ENCODE assay signal across 8 mouse cellular contexts in the genomic region with DNA sequence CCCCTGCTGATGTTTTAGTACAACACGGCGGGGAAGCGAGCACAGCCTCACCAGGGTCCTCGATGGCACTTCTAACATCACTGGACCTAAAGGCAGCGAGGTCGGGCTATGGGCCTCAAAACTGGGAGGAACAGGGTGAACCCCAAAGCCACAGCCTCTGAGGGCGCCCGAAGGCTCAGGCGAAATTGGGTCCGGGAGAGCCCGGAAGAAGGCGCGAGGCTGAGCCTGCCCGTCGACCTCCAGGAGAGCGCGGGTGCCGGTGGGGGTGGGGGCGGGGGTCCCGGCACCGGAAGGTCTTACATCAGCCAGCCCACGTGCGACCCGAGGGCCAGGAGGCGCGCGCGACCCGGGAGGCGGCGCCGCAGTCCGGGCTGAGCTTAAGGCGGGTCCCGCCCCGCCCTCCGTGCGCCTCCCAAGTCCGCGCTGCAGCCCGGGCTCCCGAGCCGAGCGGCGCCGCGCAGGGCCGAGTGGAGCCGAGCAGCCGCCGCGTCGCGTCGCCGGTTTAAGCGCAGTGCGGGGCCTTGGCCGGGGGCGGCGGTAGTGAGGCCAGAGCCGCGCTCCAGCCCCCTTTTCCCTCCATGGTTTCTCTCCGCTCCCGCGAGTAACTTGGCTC. TPM values are rescaled to one million over a fixed set of nuclear protein-coding genes. Genes with fewer than 3 reads are reported as not detected.
DNase-seq lines count a peak whose midpoint lies in the region; ATAC-seq lines count a peak whose summit lies in the region.

Gene Anp32b (plus strand): TSS at position 384 of the 613 bp plus-strand sequence.

- peak within 1 kb of the TSS; percentile 99 for H3K27ac ChIP-seq in embryonic facial prominence, embryonic 14.5 days (replicated peaks; ENCODE audit: low read depth, low read length)
- peak within 1 kb of the TSS; percentile 99 for H3K27ac ChIP-seq in kidney, embryonic 14.5 days (ENCODE audit: low read depth, low read length)
- peak within 1 kb of the TSS; percentile 99 for H3K27ac ChIP-seq in limb, embryonic 15.5 days

- H3K4me1 ChIP-seq in embryonic facial prominence, embryonic 14.5 days (ENCODE audit: control insufficient read depth, insufficient read depth, low read length) = peaks cover 21% of the 10 kb centered on the region
- peaks cover 16% of the 10 kb centered on the region for H3K4me1 ChIP-seq in kidney, embryonic 14.5 days (ENCODE audit: control insufficient read depth, insufficient read depth, low read length)
- H3K4me1 ChIP-seq in limb, embryonic 15.5 days = peaks cover 25% of the 10 kb centered on the region

- peak within 1 kb of the TSS; percentile 80 for H3K4me2 ChIP-seq in embryonic facial prominence, embryonic 14.5 days (ENCODE audit: low read depth, low read length)
- H3K4me2 ChIP-seq in kidney, embryonic 14.5 days (replicated peaks; ENCODE audit: low read depth, low read length) = peak within 1 kb of the TSS; percentile 82
- peak within 1 kb of the TSS; percentile 81 for H3K4me2 ChIP-seq in limb, embryonic 15.5 days

- H3K36me3 ChIP-seq in embryonic facial prominence, embryonic 14.5 days (ENCODE audit: control insufficient read depth, insufficient read depth, low read length) = no peaks in the 10 kb centered on the region
- no peaks in the 10 kb centered on the region for H3K36me3 ChIP-seq in kidney, embryonic 14.5 days (ENCODE audit: control insufficient read depth, insufficient read depth, low read length)
- no peaks in the 10 kb centered on the region for H3K36me3 ChIP-seq in limb, embryonic 15.5 days

- 3% methylated on average over 9 of the region's 66 CpGs for WGBS in embryonic facial prominence, embryonic 14.5 days
- WGBS in kidney, embryonic 14.5 days = under 1% methylated on average over 49 of the region's 66 CpGs
- WGBS in limb, embryonic 15.5 days = under 1% methylated on average over 59 of the region's 66 CpGs

- DNase-seq in 3T3-L1 (ENCODE audit: low read depth, low spot score) = peak; percentile 78
- peak; percentile 84 to 91 for DNase-seq in adrenal gland, postnatal 4 days (ENCODE audit: low spot score in 2 of 2)
- peak; percentile 97 for DNase-seq in embryonic facial prominence, embryonic 14.5 days (ENCODE audit: low spot score)
- DNase-seq in heart, adult 9 months (ENCODE audit: low spot score in 2 of 2) = peak; percentile 91 to 92
- peak; percentile 71 to 85 for DNase-seq in monocyte, adult 2 months (ENCODE audit: low read depth in 1 of 2, low spot score in 2 of 2)
- DNase-seq in spleen, postnatal 36 days (ENCODE audit: low spot score in 2 of 2) = peak; percentile 92

- peak within 1 kb of the TSS; percentile 92 for H3K4me3 ChIP-seq in embryonic facial prominence, embryonic 14.5 days (ENCODE audit: low read depth, low read length)
- H3K4me3 ChIP-seq in kidney, embryonic 14.5 days (ENCODE audit: low read length) = peak within 1 kb of the TSS; percentile 96
- peak within 1 kb of the TSS; percentile 86 for H3K4me3 ChIP-seq in limb, embryonic 15.5 days

- no peaks in the 10 kb centered on the region for H3K9me3 ChIP-seq in embryonic facial prominence, embryonic 14.5 days (ENCODE audit: control insufficient read depth, low read length)
- no peaks in the 10 kb centered on the region for H3K9me3 ChIP-seq in kidney, embryonic 14.5 days (ENCODE audit: control insufficient read depth, low read length)
- H3K9me3 ChIP-seq in limb, embryonic 15.5 days = no peaks in the 10 kb centered on the region

- peak within 1 kb of the TSS; percentile 95 for H3K9ac ChIP-seq in embryonic facial prominence, embryonic 14.5 days (ENCODE audit: low read depth, low read length)
- peak within 1 kb of the TSS; percentile 100 for H3K9ac ChIP-seq in kidney, embryonic 14.5 days (ENCODE audit: low read depth, low read length)
- H3K9ac ChIP-seq in limb, embryonic 15.5 days = peak within 1 kb of the TSS; percentile 95

- no peaks in the 10 kb centered on the region for H3K27me3 ChIP-seq in embryonic facial prominence, embryonic 14.5 days (replicated peaks; ENCODE audit: control insufficient read depth, insufficient read depth, low read length)
- no peaks in the 10 kb centered on the region for H3K27me3 ChIP-seq in kidney, embryonic 14.5 days (ENCODE audit: control insufficient read depth, insufficient read depth, low read length)
- H3K27me3 ChIP-seq in limb, embryonic 15.5 days = no peaks in the 10 kb centered on the region

- ATAC-seq in embryonic facial prominence, embryonic 14.5 days (ENCODE audit: low read depth) = peak; percentile 97
- ATAC-seq in kidney, embryonic 14.5 days (ENCODE audit: low FRiP score, low TSS enrichment) = peak; percentile 97
- ATAC-seq in limb, embryonic 15.5 days (ENCODE audit: insufficient number of reproducible peaks, low FRiP score, low TSS enrichment, low read depth) = peak; percentile 94

RNA-seq across cellular contexts. Expression of gene Anp32b, which starts in this region (rescaled TPM):
- total RNA-seq in adrenal gland, postnatal 4 days (2021) = 100 to 1,000 TPM; 185 to 204 TPM
- 238 and 251 TPM in 2 replicates for polyA plus RNA-seq in embryonic facial prominence, embryonic 14.5 days (2014; fragmentation: Nextera tagmentation; extraction: Ambion mirVana)
- 378 and 408 TPM in 2 replicates for polyA plus RNA-seq in kidney, embryonic 14.5 days (2014; fragmentation: Nextera tagmentation; extraction: Ambion mirVana)
- polyA plus RNA-seq in limb, embryonic 15.5 days (2015; fragmentation: Nextera tagmentation; extraction: Ambion mirVana) = 235 and 258 TPM in 2 replicates

Comparison
In these comparisons a context has a peak if more than half of its experiments do, and no peak if none do; other contexts are left out.
1. Peak in every context shown above with its lines: DNase-seq, ATAC-seq, H3K4me3 ChIP-seq and H3K27ac ChIP-seq.